Mouse (Mus musculus) neural tube, embryonic 14.5 days (tissue): ENCODE measurements at regions not wholly inside any gene's neighbourhood (a gene's known extent, or its start where the extent isn't known, plus 50 kb on each side); places are given as distances from the start of the nearest gene placed in this dataset.
A peak's percentile ranks its signal among the peaks of the same experiment; 100 is the strongest.

Source experiments
- ATAC-seq: fragments of 200-750 bp; cut with Nextera tagmentation; 2 replicates; pipeline ENCODE4 v1.8.0; 2017; ENCODE audit warnings: low read depth, mild to moderate bottlenecking, moderate TSS enrichment, moderate library complexity
- H3K27ac ChIP-seq: fragments of 300-500 bp; sonication (generic); 2 replicates; pipeline ENCODE4 v1.5.1; 2014; ENCODE audit warnings: low read depth, mild to moderate bottlenecking, control low read depth, low read length, moderate library complexity, mixed read lengths
- H3K27me3 ChIP-seq: fragments of 300-500 bp; sonication (generic); 2 replicates; pipeline ENCODE4 v1.6.1; 2014; ENCODE audit warnings: low read length; ENCODE audit not compliant: control insufficient read depth, insufficient read depth
- H3K36me3 ChIP-seq: fragments of 300-500 bp; sonication (generic); 2 replicates; pipeline ENCODE4 v1.6.1; 2014; ENCODE audit warnings: low read length, mixed read lengths; ENCODE audit not compliant: control insufficient read depth, insufficient read depth
- H3K4me1 ChIP-seq: fragments of 300-500 bp; sonication (generic); 2 replicates; pipeline ENCODE4 v1.6.1; 2014; ENCODE audit warnings: low read length; ENCODE audit not compliant: control insufficient read depth, insufficient read depth
- H3K4me2 ChIP-seq: fragments of 300-500 bp; sonication (generic); 2 replicates; pipeline ENCODE4 v1.6.1; 2014; ENCODE audit warnings: mild to moderate bottlenecking, low read depth, low read length, control low read depth
- H3K4me3 ChIP-seq: fragments of 300-500 bp; sonication (generic); 2 replicates; pipeline ENCODE4 v1.5.1; 2014; ENCODE audit warnings: low read depth, low read length, control low read depth, mixed read lengths
- H3K9ac ChIP-seq: fragments of 300-500 bp; sonication (generic); replicated peaks from 2 replicates; pipeline ENCODE4 v1.6.1; 2014; ENCODE audit warnings: low read depth, mild to moderate bottlenecking, control low read depth, low read length, mixed read lengths
- H3K9me3 ChIP-seq: fragments of 300-500 bp; sonication (generic); 2 replicates; pipeline ENCODE4 v1.6.1; 2016; ENCODE audit warnings: low read length; ENCODE audit not compliant: control insufficient read depth
- whole genome bisulfite sequencing: fragments of 180-500 bp; shearing (Covaris S2); extraction: QIAGEN DNeasy Blood & Tissue Kit; methylation state at CpG from one replicate; pipeline ENCODE4 v1.1.7; 2014; 5-methylcytosine and 5-hydroxymethylcytosine counted together

GRCm38 (mm10) chr2:115472393-115472792 is 109.1 kb upstream of the BC052040 start:
- ATAC-seq: no peak
- Histone ChIP-seq H3K27ac (no peak overlapping the region), H3K4me3 (no peak overlapping the region), H3K4me1 (no peaks in the 10 kb centered on the region), H3K9ac (no peak overlapping the region), H3K4me2 (no peak overlapping the region), H3K27me3 (no peaks in the 10 kb centered on the region), H3K36me3 (no peaks in the 10 kb centered on the region), H3K9me3 (no peaks in the 10 kb centered on the region)
- WGBS: 84% methylated on average over 2 of the region's 2 CpGs

- Histone ChIP-seq H3K4me1 (no peaks in the 10 kb centered on the region), H3K9ac (no peak overlapping the region), H3K4me2 (no peak overlapping the region), H3K27ac (no peak overlapping the region), H3K27me3 (no peaks in the 10 kb centered on the region), H3K9me3 (no peaks in the 10 kb centered on the region), H3K36me3 (no peaks in the 10 kb centered on the region), H3K4me3 (no peak overlapping the region)
- WGBS: 63% methylated on average over 13 of the region's 13 CpGs
- peak; percentile 28; the same call in 1 of the 2 replicates for ATAC-seq
These were observed 97.9 kb upstream of the BC052040 start for GRCm38 (mm10) chr2:115483418-115484288.

GRCm38 (mm10) chr2:115488465-115488864 is 93.1 kb upstream of the BC052040 start:
- Histone ChIP-seq H3K4me3 (no peak overlapping the region), H3K9me3 (no peaks in the 10 kb centered on the region), H3K36me3 (no peaks in the 10 kb centered on the region), H3K27ac (no peak overlapping the region), H3K4me1 (no peaks in the 10 kb centered on the region), H3K4me2 (no peak overlapping the region), H3K27me3 (no peaks in the 10 kb centered on the region), H3K9ac (no peak overlapping the region)
- 66% methylated on average over 4 of the region's 4 CpGs for WGBS
- ATAC-seq: no peak

- Histone ChIP-seq H3K9me3 (no peaks in the 10 kb centered on the region), H3K36me3 (no peaks in the 10 kb centered on the region), H3K4me2 (no peak overlapping the region), H3K4me3 (no peak overlapping the region), H3K27me3 (no peaks in the 10 kb centered on the region), H3K9ac (no peak overlapping the region), H3K4me1 (no peaks in the 10 kb centered on the region), H3K27ac (no peak overlapping the region)
- no peak for ATAC-seq
- 38% methylated on average over 2 of the region's 2 CpGs for WGBS
These were observed 88.5 kb upstream of the BC052040 start for GRCm38 (mm10) chr2:115493020-115493419.

- H3K4me2 ChIP-seq: no peak overlapping the region
- H3K27me3 ChIP-seq: no peaks in the 10 kb centered on the region
- H3K4me3 ChIP-seq: no peak overlapping the region
- no peak overlapping the region for H3K27ac ChIP-seq
- no peak overlapping the region for H3K9ac ChIP-seq
- 77% methylated on average over 2 of the region's 2 CpGs for whole genome bisulfite sequencing
- no peaks in the 10 kb centered on the region for H3K36me3 ChIP-seq
- no peaks in the 10 kb centered on the region for H3K4me1 ChIP-seq
- H3K9me3 ChIP-seq: no peaks in the 10 kb centered on the region
- no peak for ATAC-seq
These were observed 81.6 kb upstream of the BC052040 start for GRCm38 (mm10) chr2:115499904-115500303.

GRCm38 (mm10) chr2:115509527-115509926 is 72.0 kb upstream of the BC052040 start:
- Histone ChIP-seq H3K27ac (no peak overlapping the region), H3K9me3 (no peaks in the 10 kb centered on the region), H3K4me2 (no peak overlapping the region), H3K4me3 (no peak overlapping the region), H3K9ac (no peak overlapping the region), H3K36me3 (no peaks in the 10 kb centered on the region), H3K27me3 (no peaks in the 10 kb centered on the region), H3K4me1 (0 out of 2 replicates have a peak, but pooled peaks cover 3% of the 10 kb centered on the region)
- 18% methylated on average over 10 of the region's 10 CpGs for WGBS
- no peak for ATAC-seq

- Histone ChIP-seq H3K27me3 (no peaks in the 10 kb centered on the region), H3K27ac (no peak overlapping the region), H3K4me1 (0 out of 2 replicates have a peak, but pooled peaks cover 3% of the 10 kb centered on the region), H3K4me2 (no peak overlapping the region), H3K36me3 (no peaks in the 10 kb centered on the region), H3K9ac (no peak overlapping the region), H3K9me3 (no peaks in the 10 kb centered on the region), H3K4me3 (no peak overlapping the region)
- WGBS: 39% methylated on average over 3 of the region's 3 CpGs
- ATAC-seq: no peak
These were observed 70.4 kb upstream of the BC052040 start for GRCm38 (mm10) chr2:115511146-115511545.

- Histone ChIP-seq H3K4me2 (no peak overlapping the region), H3K9me3 (no peaks in the 10 kb centered on the region), H3K27ac (no peak overlapping the region), H3K9ac (no peak overlapping the region), H3K4me1 (0 out of 2 replicates have a peak, but pooled peaks cover 3% of the 10 kb centered on the region), H3K27me3 (no peaks in the 10 kb centered on the region), H3K4me3 (no peak overlapping the region), H3K36me3 (no peaks in the 10 kb centered on the region)
- WGBS: 58% methylated on average over 14 of the region's 14 CpGs
- ATAC-seq: no peak
These were observed 69.6 kb upstream of the BC052040 start for GRCm38 (mm10) chr2:115511612-115512525.

GRCm38 (mm10) chr2:115512891-115513290 is 68.6 kb upstream of the BC052040 start:
- Histone ChIP-seq H3K4me2 (no peak overlapping the region), H3K27ac (no peak overlapping the region), H3K27me3 (no peaks in the 10 kb centered on the region), H3K4me1 (0 out of 2 replicates have a peak, but pooled peaks cover 3% of the 10 kb centered on the region), H3K36me3 (no peaks in the 10 kb centered on the region), H3K9me3 (no peaks in the 10 kb centered on the region), H3K9ac (no peak overlapping the region), H3K4me3 (no peak overlapping the region)
- ATAC-seq: no peak
- WGBS: 39% methylated on average over 8 of the region's 8 CpGs
